In genomic region chr9:65148507-65148906, GRCm38 (mm10) we compare ENCODE assay signal across 23 mouse cellular contexts. TPM values are rescaled to one million over a fixed set of nuclear protein-coding genes. Genes with fewer than 3 reads are reported as not detected.
A peak's percentile ranks its signal among the peaks of the same experiment; 100 is the strongest.
DNase-seq lines count a peak whose midpoint lies in the region; ATAC-seq lines count a peak whose summit lies in the region.
"Had no signal": no experiment of that assay in that cellular context is flagged by ENCODE, and none has a peak within 500 bp of the region (broad histone marks: within the 10 kb centered on the region; RNA-seq: fewer than 3 reads in every experiment).

No protein-coding gene starts in this region.

- no peaks in the 10 kb centered on the region for H3K9me3 ChIP-seq in forebrain, embryonic 12.5 days
- no peaks in the 10 kb centered on the region for H3K9me3 ChIP-seq in forebrain, embryonic 14.5 days (replicated peaks; ENCODE audit: control insufficient read depth, low read length)
- no peaks in the 10 kb centered on the region for H3K9me3 ChIP-seq in hindbrain, embryonic 12.5 days (replicated peaks)
- no peaks in the 10 kb centered on the region for H3K9me3 ChIP-seq in hindbrain, embryonic 16.5 days (ENCODE audit: control insufficient read depth, low read length)
- no peaks in the 10 kb centered on the region for H3K9me3 ChIP-seq in midbrain, embryonic 12.5 days
- H3K9me3 ChIP-seq in midbrain, embryonic 14.5 days (ENCODE audit: control insufficient read depth, low read length) = no peaks in the 10 kb centered on the region
- H3K9me3 ChIP-seq in midbrain, embryonic 16.5 days (replicated peaks; ENCODE audit: control insufficient read depth, low read length, poor library complexity, severe bottlenecking) = no peaks in the 10 kb centered on the region

- 86% methylated on average over 7 of the region's 7 CpGs for WGBS in forebrain, embryonic 12.5 days
- 90% methylated on average over 7 of the region's 7 CpGs for WGBS in forebrain, embryonic 14.5 days
- 84% methylated on average over 7 of the region's 7 CpGs for WGBS in hindbrain, embryonic 12.5 days
- 81% methylated on average over 7 of the region's 7 CpGs for WGBS in hindbrain, embryonic 16.5 days
- WGBS in midbrain, embryonic 12.5 days = 81% methylated on average over 7 of the region's 7 CpGs
- 79% methylated on average over 7 of the region's 7 CpGs for WGBS in midbrain, embryonic 14.5 days
- 77% methylated on average over 7 of the region's 7 CpGs for WGBS in midbrain, embryonic 16.5 days

- DNase-seq in forebrain, embryonic 14.5 days (ENCODE audit: low spot score) = no peak
- no peak for DNase-seq in midbrain, embryonic 14.5 days
- no peak for DNase-seq in adrenal gland, postnatal 14 days
- DNase-seq: adrenal gland, adult 8-10 months; adrenal gland, postnatal 36 days; cerebellum, adult 18-20 months; cerebellum, adult 9-10 months; cerebellum, postnatal 14 days; gastrocnemius, adult 2 months; gastrocnemius, postnatal 14 days; heart, adult 11 months had no signal

- H3K4me2 ChIP-seq in forebrain, embryonic 12.5 days = no peak overlapping the region
- H3K4me2 ChIP-seq in forebrain, embryonic 14.5 days (ENCODE audit: low read length) = no peak overlapping the region
- H3K4me2 ChIP-seq in hindbrain, embryonic 12.5 days (replicated peaks) = no peak overlapping the region
- no peak overlapping the region for H3K4me2 ChIP-seq in hindbrain, embryonic 16.5 days (ENCODE audit: low read length)
- H3K4me2 ChIP-seq in midbrain, embryonic 12.5 days (replicated peaks) = no peak overlapping the region
- no peak overlapping the region for H3K4me2 ChIP-seq in midbrain, embryonic 14.5 days (ENCODE audit: low read length)
- H3K4me2 ChIP-seq in midbrain, embryonic 16.5 days (ENCODE audit: low read length) = no peak overlapping the region
- H3K4me2 ChIP-seq: heart, embryonic 11.5 days had no signal

- H3K4me1 ChIP-seq in forebrain, embryonic 12.5 days = peaks cover 88% of the 10 kb centered on the region
- H3K4me1 ChIP-seq in forebrain, embryonic 14.5 days (ENCODE audit: control insufficient read depth, insufficient read depth, low read length) = peaks cover 23% of the 10 kb centered on the region
- peaks cover 77% of the 10 kb centered on the region for H3K4me1 ChIP-seq in hindbrain, embryonic 12.5 days
- H3K4me1 ChIP-seq in hindbrain, embryonic 16.5 days (ENCODE audit: control insufficient read depth, insufficient read depth, low read depth, low read length) = peaks cover 15% of the 10 kb centered on the region
- H3K4me1 ChIP-seq in midbrain, embryonic 12.5 days = peaks cover 90% of the 10 kb centered on the region
- peaks cover 30% of the 10 kb centered on the region for H3K4me1 ChIP-seq in midbrain, embryonic 14.5 days (ENCODE audit: control insufficient read depth, insufficient read depth, low read length)
- peaks cover 14% of the 10 kb centered on the region; the same call in 1 of the 2 replicates for H3K4me1 ChIP-seq in midbrain, embryonic 16.5 days (ENCODE audit: control insufficient read depth, insufficient read depth, low read length)

- peak overlapping the region; percentile 15; the same call in 1 of the 2 replicates for H3K27ac ChIP-seq in forebrain, embryonic 12.5 days
- no peak overlapping the region for H3K27ac ChIP-seq in forebrain, embryonic 14.5 days (ENCODE audit: low read depth, low read length)
- 0 out of 2 replicates have a peak overlapping the region, but pooled peaks have one; percentile 56 for H3K27ac ChIP-seq in hindbrain, embryonic 12.5 days
- H3K27ac ChIP-seq in hindbrain, embryonic 16.5 days (ENCODE audit: low read depth, low read length) = no peak overlapping the region
- peak overlapping the region; percentile 64 for H3K27ac ChIP-seq in midbrain, embryonic 12.5 days (replicated peaks)
- H3K27ac ChIP-seq in midbrain, embryonic 14.5 days (replicated peaks; ENCODE audit: low read depth, low read length) = no peak overlapping the region
- peak overlapping the region; percentile 7; the same call in 1 of the 2 replicates for H3K27ac ChIP-seq in midbrain, embryonic 16.5 days (ENCODE audit: low read length)
- H3K27ac ChIP-seq: gastrocnemius, adult 2 months had no signal

- ATAC-seq in forebrain, embryonic 12.5 days (ENCODE audit: low FRiP score) = no peak
- ATAC-seq in forebrain, embryonic 14.5 days = no peak
- ATAC-seq in hindbrain, embryonic 12.5 days (ENCODE audit: low FRiP score) = no peak
- no peak for ATAC-seq in hindbrain, embryonic 16.5 days
- ATAC-seq in midbrain, embryonic 12.5 days (ENCODE audit: low FRiP score, low read depth) = no peak
- no peak for ATAC-seq in midbrain, embryonic 14.5 days (ENCODE audit: low FRiP score, low TSS enrichment)
- no peak for ATAC-seq in midbrain, embryonic 16.5 days
- ATAC-seq: activated CD4-positive, CD25-positive, alpha-beta regulatory T cell, adult 4 months; CD4-positive, CD25-positive, alpha-beta regulatory T cell, adult 4 months; forebrain, embryonic 16.5 days; intestine, postnatal 0 days had no signal

- H3K36me3 ChIP-seq in forebrain, embryonic 12.5 days (replicated peaks) = peaks cover 76% of the 10 kb centered on the region
- peaks cover 55% of the 10 kb centered on the region for H3K36me3 ChIP-seq in forebrain, embryonic 14.5 days (ENCODE audit: control insufficient read depth, insufficient read depth, low read length)
- H3K36me3 ChIP-seq in hindbrain, embryonic 12.5 days = peaks cover 51% of the 10 kb centered on the region
- H3K36me3 ChIP-seq in hindbrain, embryonic 16.5 days (ENCODE audit: control insufficient read depth, insufficient read depth, low read length) = no peaks in the 10 kb centered on the region
- H3K36me3 ChIP-seq in midbrain, embryonic 12.5 days = peaks cover 81% of the 10 kb centered on the region
- peaks cover 64% of the 10 kb centered on the region for H3K36me3 ChIP-seq in midbrain, embryonic 14.5 days (ENCODE audit: control insufficient read depth, insufficient read depth, low read length)
- H3K36me3 ChIP-seq in midbrain, embryonic 16.5 days (ENCODE audit: control insufficient read depth, insufficient read depth, low read length) = no peaks in the 10 kb centered on the region

- H3K4me3 ChIP-seq in forebrain, embryonic 12.5 days (replicated peaks) = no peak overlapping the region
- H3K4me3 ChIP-seq in forebrain, embryonic 14.5 days (ENCODE audit: low read depth, low read length) = no peak overlapping the region
- no peak overlapping the region for H3K4me3 ChIP-seq in hindbrain, embryonic 12.5 days
- H3K4me3 ChIP-seq in hindbrain, embryonic 16.5 days (ENCODE audit: low read length) = no peak overlapping the region
- no peak overlapping the region for H3K4me3 ChIP-seq in midbrain, embryonic 12.5 days
- H3K4me3 ChIP-seq in midbrain, embryonic 14.5 days (replicated peaks; ENCODE audit: low read depth, low read length) = no peak overlapping the region
- H3K4me3 ChIP-seq in midbrain, embryonic 16.5 days (ENCODE audit: low read depth, low read length) = no peak overlapping the region
- H3K4me3 ChIP-seq: gastrocnemius, adult 2 months had no signal

- H3K9ac ChIP-seq in forebrain, embryonic 12.5 days = no peak overlapping the region
- H3K9ac ChIP-seq in forebrain, embryonic 14.5 days (ENCODE audit: low read length) = no peak overlapping the region
- H3K9ac ChIP-seq in hindbrain, embryonic 12.5 days = peak overlapping the region; percentile 1; the same call in 1 of the 2 replicates
- no peak overlapping the region for H3K9ac ChIP-seq in hindbrain, embryonic 16.5 days (ENCODE audit: low read depth, low read length)
- H3K9ac ChIP-seq in midbrain, embryonic 12.5 days (replicated peaks) = no peak overlapping the region
- H3K9ac ChIP-seq in midbrain, embryonic 14.5 days (replicated peaks; ENCODE audit: low read length) = no peak overlapping the region
- no peak overlapping the region for H3K9ac ChIP-seq in midbrain, embryonic 16.5 days (ENCODE audit: low read depth, low read length)

- no peaks in the 10 kb centered on the region for H3K27me3 ChIP-seq in forebrain, embryonic 12.5 days
- no peaks in the 10 kb centered on the region for H3K27me3 ChIP-seq in forebrain, embryonic 14.5 days (replicated peaks; ENCODE audit: control insufficient read depth, insufficient read depth, low read length)
- H3K27me3 ChIP-seq in hindbrain, embryonic 12.5 days = no peaks in the 10 kb centered on the region
- H3K27me3 ChIP-seq in hindbrain, embryonic 16.5 days (replicated peaks; ENCODE audit: control insufficient read depth, insufficient read depth, low read length) = no peaks in the 10 kb centered on the region
- no peaks in the 10 kb centered on the region for H3K27me3 ChIP-seq in midbrain, embryonic 12.5 days
- no peaks in the 10 kb centered on the region for H3K27me3 ChIP-seq in midbrain, embryonic 14.5 days (ENCODE audit: control insufficient read depth, insufficient read depth, low read length)
- H3K27me3 ChIP-seq in midbrain, embryonic 16.5 days (ENCODE audit: control insufficient read depth, insufficient read depth, low read depth, low read length) = no peaks in the 10 kb centered on the region

RNA-seq across cellular contexts. Expression of gene Igdcc3, which starts 7.5 kb away (rescaled TPM):
- 40.0 and 40.8 TPM in 2 replicates for polyA plus RNA-seq in forebrain, embryonic 12.5 days (2016; fragmentation: Nextera tagmentation; extraction: Ambion mirVana)
- polyA plus RNA-seq in forebrain, embryonic 14.5 days (2014; fragmentation: Nextera tagmentation; extraction: Ambion mirVana) = 5.1 and 5.8 TPM in 2 replicates
- 30.9 and 34.4 TPM in 2 replicates for polyA plus RNA-seq in hindbrain, embryonic 12.5 days (2016; fragmentation: Nextera tagmentation; extraction: Ambion mirVana)
- 4.4 and 9.0 TPM in 2 replicates for polyA plus RNA-seq in hindbrain, embryonic 16.5 days (2015; fragmentation: Nextera tagmentation; extraction: Ambion mirVana)
- polyA plus RNA-seq in midbrain, embryonic 12.5 days (2016; fragmentation: Nextera tagmentation; extraction: Ambion mirVana) = 62.1 and 74.7 TPM in 2 replicates
- polyA plus RNA-seq in midbrain, embryonic 14.5 days (2014; fragmentation: Nextera tagmentation; extraction: Ambion mirVana) = 10.7 and 14.1 TPM in 2 replicates
- polyA plus RNA-seq in midbrain, embryonic 16.5 days (2015; fragmentation: Nextera tagmentation; extraction: Ambion mirVana) = 8.7 and 9.1 TPM in 2 replicates
- 1.2 and 1.4 TPM in 2 replicates for total RNA-seq in adrenal gland, postnatal 14 days (2021)
- total RNA-seq: hematopoietic stem cell, adult 5-6 weeks had no signal
- polyA plus RNA-seq: activated CD4-positive, CD25-positive, alpha-beta regulatory T cell, adult 4 months; C2C12; CD4-positive, CD25-positive, alpha-beta regulatory T cell, adult 4 months had no signal

RNA-seq across cellular contexts. Expression of gene Parp16, which starts 46.6 kb away (rescaled TPM):
- polyA plus RNA-seq in forebrain, embryonic 12.5 days (2016; fragmentation: Nextera tagmentation; extraction: Ambion mirVana) = 5.7 and 5.9 TPM in 2 replicates
- polyA plus RNA-seq in forebrain, embryonic 14.5 days (2014; fragmentation: Nextera tagmentation; extraction: Ambion mirVana) = 4.2 and 4.4 TPM in 2 replicates
- polyA plus RNA-seq in hindbrain, embryonic 12.5 days (2016; fragmentation: Nextera tagmentation; extraction: Ambion mirVana) = 5.8 and 6.4 TPM in 2 replicates
- polyA plus RNA-seq in hindbrain, embryonic 16.5 days (2015; fragmentation: Nextera tagmentation; extraction: Ambion mirVana) = 7.7 and 8.3 TPM in 2 replicates
- polyA plus RNA-seq in midbrain, embryonic 12.5 days (2016; fragmentation: Nextera tagmentation; extraction: Ambion mirVana) = 5.6 and 6.5 TPM in 2 replicates
- polyA plus RNA-seq in midbrain, embryonic 14.5 days (2014; fragmentation: Nextera tagmentation; extraction: Ambion mirVana) = 5.2 and 6.5 TPM in 2 replicates
- 8.5 and 9.0 TPM in 2 replicates for polyA plus RNA-seq in midbrain, embryonic 16.5 days (2015; fragmentation: Nextera tagmentation; extraction: Ambion mirVana)
- total RNA-seq in adrenal gland, postnatal 14 days (2021) = 15.2 and 17.3 TPM in 2 replicates

RNA-seq across cellular contexts. Expression of gene Igdcc4, which starts 47.2 kb away (rescaled TPM):
- polyA plus RNA-seq in forebrain, embryonic 12.5 days (2016; fragmentation: Nextera tagmentation; extraction: Ambion mirVana) = 14.1 and 14.4 TPM in 2 replicates
- polyA plus RNA-seq in forebrain, embryonic 14.5 days (2014; fragmentation: Nextera tagmentation; extraction: Ambion mirVana) = 8.9 and 13.4 TPM in 2 replicates
- polyA plus RNA-seq in hindbrain, embryonic 12.5 days (2016; fragmentation: Nextera tagmentation; extraction: Ambion mirVana) = 14.5 and 17.0 TPM in 2 replicates
- polyA plus RNA-seq in hindbrain, embryonic 16.5 days (2015; fragmentation: Nextera tagmentation; extraction: Ambion mirVana) = 12.8 and 17.7 TPM in 2 replicates
- 18.2 and 19.5 TPM in 2 replicates for polyA plus RNA-seq in midbrain, embryonic 12.5 days (2016; fragmentation: Nextera tagmentation; extraction: Ambion mirVana)
- polyA plus RNA-seq in midbrain, embryonic 14.5 days (2014; fragmentation: Nextera tagmentation; extraction: Ambion mirVana) = 14.9 and 17.3 TPM in 2 replicates
- 13.4 and 15.9 TPM in 2 replicates for polyA plus RNA-seq in midbrain, embryonic 16.5 days (2015; fragmentation: Nextera tagmentation; extraction: Ambion mirVana)
- total RNA-seq in adrenal gland, postnatal 14 days (2021) = 18.3 and 23.2 TPM in 2 replicates

Comparison
In these comparisons a context has a peak if more than half of its experiments do, and no peak if none do; other contexts are left out.
1. H3K27ac ChIP-seq: peak in forebrain, embryonic 12.5 days (single experiment), hindbrain, embryonic 12.5 days (single experiment), midbrain, embryonic 12.5 days (single experiment) and midbrain, embryonic 16.5 days (single experiment); none in forebrain, embryonic 14.5 days (single experiment), hindbrain, embryonic 16.5 days (single experiment) and midbrain, embryonic 14.5 days (single experiment).